Mouse (Mus musculus) testis, adult 2 months (tissue): ENCODE data around the gene Bcl2a1d.
"Not testable (repeated sequence)": the region's sequence is repeated elsewhere in the genome, so short reads cannot be mapped to it uniquely, and the experiment has no call there.

Experiments used
- CTCF ChIP-seq: fragments of 200-500 bp; IDR thresholded peaks from 2 replicates; pipeline ENCODE4 v1.5.1; 2012; ENCODE audit warnings: low read depth, mild to moderate bottlenecking, inconsistent platforms, low read length, moderate library complexity; ENCODE audit not compliant: control insufficient read depth, insufficient read depth, insufficient replicate concordance
- POLR2A ChIP-seq: fragments of 200-500 bp; IDR thresholded peaks from 2 replicates; pipeline ENCODE4 v1.6.1; 2012; ENCODE audit warnings: low read depth, mild to moderate bottlenecking, inconsistent platforms, low read length, moderate library complexity; ENCODE audit not compliant: control insufficient read depth

DNA sequence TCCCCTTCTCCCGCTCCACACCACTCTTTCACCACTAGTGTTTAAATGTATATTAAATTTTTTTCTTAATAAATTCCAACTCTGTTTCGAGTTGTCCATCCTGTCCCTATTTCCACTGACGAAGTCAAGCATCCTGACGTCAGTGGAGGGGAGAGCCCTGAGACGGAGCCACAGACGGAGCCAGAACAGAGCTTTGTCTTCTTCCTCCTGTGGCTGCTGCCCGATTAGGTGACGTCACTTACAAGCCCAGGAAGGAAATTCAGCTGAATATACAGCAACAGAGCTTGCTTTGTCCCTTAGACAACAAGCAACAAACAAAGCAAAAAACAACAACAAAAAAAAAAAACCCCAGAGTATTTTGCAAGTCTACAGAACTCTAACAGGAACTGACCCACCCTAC lies 26.6 kb downstream of the Bcl2a1d start:
- not testable (repeated sequence) for TF ChIP-seq POLR2A, CTCF
